Mouse (Mus musculus): ENCODE results near the gene Mrpl18. TPM values are rescaled to one million over a fixed set of nuclear protein-coding genes. Genes with fewer than 3 reads are reported as not detected.
"Not testable (repeated sequence)": the region's sequence is repeated elsewhere in the genome, so short reads cannot be mapped to it uniquely, and the experiment has no call there.

Gene Mrpl18
- polyA plus RNA-seq, 1 experiment from 2014 or later = 138 TPM

DNA sequence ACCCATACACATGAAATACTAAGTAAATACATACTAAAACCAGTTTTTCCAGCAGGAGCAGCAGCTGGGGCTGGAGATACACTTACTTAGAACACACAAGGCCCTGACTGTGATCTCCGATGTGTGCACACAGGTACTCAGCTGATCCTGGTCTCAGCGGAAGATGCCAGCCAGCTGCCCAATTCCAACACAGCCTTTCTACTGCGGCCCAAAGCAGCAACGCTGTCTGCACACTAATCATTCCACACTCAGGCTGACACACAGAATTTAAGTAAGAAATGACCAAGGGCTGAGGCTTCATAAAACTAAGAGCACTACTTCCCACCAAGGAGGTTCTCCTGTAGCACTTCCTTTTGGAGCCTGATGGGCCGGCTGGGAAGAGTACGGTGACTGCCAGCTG lies 13.9 kb downstream of the Mrpl18 start:
- Histone ChIP-seq H3K36me3 (replicated peaks; ENCODE audit: control insufficient read depth, insufficient read depth) (peaks cover 29% of the 10 kb centered on the region), H3K4me3 (replicated peaks; ENCODE audit: low read length) (no peak overlapping the region), H3K27me3 (ENCODE audit: control insufficient read depth, insufficient read depth, low read length) (no peaks in the 10 kb centered on the region), H3K9me3 (ENCODE audit: control insufficient read depth, low read length) (no peaks in the 10 kb centered on the region), H3K4me1 (replicated peaks; ENCODE audit: control insufficient read depth, insufficient read depth, low read length) (no peaks in the 10 kb centered on the region), H3K9ac (no peak overlapping the region), H3K27ac (no peak overlapping the region), H3K4me2 (replicated peaks) (no peak overlapping the region)
- ATAC-seq (ENCODE audit: low FRiP score) = no peak
- 94% methylated on average over 6 of the region's 6 CpGs for WGBS
- no peak for DNase-seq (ENCODE audit: low spot score)

DNA sequence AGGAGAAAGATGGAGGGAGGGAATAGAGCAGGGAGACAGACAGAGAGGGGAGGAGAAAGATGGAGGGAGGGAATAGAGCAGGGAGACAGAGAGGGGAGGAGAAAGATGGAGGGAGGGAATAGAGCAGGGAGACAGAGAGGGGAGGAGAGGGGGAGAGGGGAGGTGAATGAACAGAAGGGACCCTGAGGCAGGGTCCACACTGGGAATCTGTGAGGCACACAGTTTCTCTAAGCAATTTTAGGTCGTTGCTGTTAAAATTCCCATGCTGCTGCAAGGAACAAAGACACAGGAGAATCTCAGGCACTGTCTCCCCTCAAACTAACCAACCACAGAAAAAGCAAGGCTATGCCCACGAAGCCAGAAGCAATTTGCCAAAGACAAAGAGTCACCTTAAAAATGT lies 17.5 kb downstream of the Mrpl18 start:
- H3K4me3 ChIP-seq (replicated peaks; ENCODE audit: low read length); H3K4me2 ChIP-seq (replicated peaks); H3K4me1 ChIP-seq (replicated peaks; ENCODE audit: control insufficient read depth, insufficient read depth, low read length); ATAC-seq (ENCODE audit: low FRiP score); H3K9me3 ChIP-seq (ENCODE audit: control insufficient read depth, low read length); DNase-seq (ENCODE audit: low spot score); H3K27me3 ChIP-seq (ENCODE audit: control insufficient read depth, insufficient read depth, low read length); H3K9ac ChIP-seq: not testable (repeated sequence)
- Histone ChIP-seq H3K36me3 (replicated peaks; ENCODE audit: control insufficient read depth, insufficient read depth) (peaks cover 25% of the 10 kb centered on the region), H3K27ac (peak overlapping the region; percentile 72; the same call in 1 of the 2 replicates)
- WGBS = 26% methylated on average over 2 of the region's 2 CpGs

DNA sequence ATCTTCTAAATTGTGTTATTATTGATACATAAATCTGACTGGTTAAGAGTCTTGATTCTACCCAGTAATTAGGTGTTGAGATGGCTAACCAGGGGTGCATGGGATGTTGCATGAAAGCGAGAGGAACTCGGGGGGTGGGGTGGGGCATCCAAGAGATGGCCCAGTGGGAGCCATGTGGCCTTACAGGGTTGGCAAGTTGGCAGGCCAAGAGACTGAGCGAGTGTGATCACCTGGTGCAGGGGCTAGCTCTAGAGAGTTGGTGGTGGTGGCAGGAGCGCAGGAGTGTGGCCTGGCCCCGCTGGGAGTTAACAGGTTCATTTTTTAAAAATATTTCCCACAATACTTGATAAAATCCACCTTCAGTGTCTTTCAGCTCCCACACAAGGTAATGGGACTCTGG lies 18.5 kb downstream of the Mrpl18 start:
- WGBS = 84% methylated on average over 5 of the region's 5 CpGs
- Histone ChIP-seq H3K27me3 (ENCODE audit: control insufficient read depth, insufficient read depth, low read length) (no peaks in the 10 kb centered on the region), H3K4me3 (replicated peaks; ENCODE audit: low read length) (no peak overlapping the region), H3K36me3 (replicated peaks; ENCODE audit: control insufficient read depth, insufficient read depth) (peaks cover 24% of the 10 kb centered on the region), H3K9ac (no peak overlapping the region), H3K4me1 (replicated peaks; ENCODE audit: control insufficient read depth, insufficient read depth, low read length) (no peaks in the 10 kb centered on the region), H3K9me3 (ENCODE audit: control insufficient read depth, low read length) (no peaks in the 10 kb centered on the region), H3K27ac (0 out of 2 replicates have a peak overlapping the region, but pooled peaks have one; percentile 16), H3K4me2 (replicated peaks) (no peak overlapping the region)
- ATAC-seq (ENCODE audit: low FRiP score) (no peak), DNase-seq (ENCODE audit: low spot score) (no peak)

DNA sequence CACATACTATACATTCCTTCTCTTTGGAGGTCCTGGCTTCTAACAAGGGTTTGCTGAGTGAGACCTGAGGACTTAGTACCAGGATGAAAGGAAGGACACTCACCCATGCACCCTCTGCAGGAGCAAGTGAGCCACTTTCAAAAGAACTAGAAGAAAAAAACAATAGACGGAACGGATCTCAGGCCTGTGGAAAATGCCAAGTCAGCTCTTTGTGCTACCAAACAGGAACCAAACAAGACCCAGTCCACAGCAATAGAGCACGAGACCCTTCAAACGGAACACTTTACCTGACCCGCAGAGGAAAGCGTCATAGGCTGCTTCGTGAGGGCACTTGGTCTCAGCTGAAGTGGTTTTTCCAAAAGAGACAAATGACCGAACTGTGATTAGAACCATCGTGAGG lies 24.1 kb downstream of the Mrpl18 start:
- H3K9ac ChIP-seq = no peak overlapping the region
- no peaks in the 10 kb centered on the region for H3K9me3 ChIP-seq (ENCODE audit: control insufficient read depth, low read length)
- no peak overlapping the region for H3K27ac ChIP-seq
- DNase-seq (ENCODE audit: low spot score) = no peak
- ATAC-seq (ENCODE audit: low FRiP score) = no peak
- no peaks in the 10 kb centered on the region for H3K4me1 ChIP-seq (replicated peaks; ENCODE audit: control insufficient read depth, insufficient read depth, low read length)
- H3K4me2 ChIP-seq (replicated peaks) = no peak overlapping the region
- H3K4me3 ChIP-seq (replicated peaks; ENCODE audit: low read length) = no peak overlapping the region
- H3K27me3 ChIP-seq (ENCODE audit: control insufficient read depth, insufficient read depth, low read length) = no peaks in the 10 kb centered on the region
- WGBS = 94% methylated on average over 9 of the region's 9 CpGs
- peaks cover 28% of the 10 kb centered on the region for H3K36me3 ChIP-seq (replicated peaks; ENCODE audit: control insufficient read depth, insufficient read depth)

DNA sequence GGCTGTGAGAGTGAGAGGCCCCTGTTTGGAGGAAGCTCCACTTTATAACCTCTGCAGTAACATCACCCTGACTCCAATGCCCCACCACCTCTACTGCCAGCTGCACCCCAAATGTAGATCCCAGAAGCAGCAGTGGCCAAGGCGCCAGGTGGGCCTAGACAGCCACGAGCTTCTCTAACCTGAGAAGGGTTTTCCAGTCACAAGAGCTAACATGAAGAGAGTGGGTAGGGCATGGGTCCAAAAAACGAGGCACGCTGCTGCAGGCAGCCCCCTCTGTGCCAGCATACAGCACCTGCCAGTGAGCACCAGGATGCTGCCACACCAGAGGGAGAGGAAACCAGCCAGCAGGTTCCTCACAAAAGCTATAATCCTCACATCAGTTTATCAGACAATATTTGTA lies 25.1 kb downstream of the Mrpl18 start:
- DNase-seq (ENCODE audit: low spot score) = no peak
- Histone ChIP-seq H3K4me3 (replicated peaks; ENCODE audit: low read length) (no peak overlapping the region), H3K27me3 (ENCODE audit: control insufficient read depth, insufficient read depth, low read length) (no peaks in the 10 kb centered on the region), H3K36me3 (replicated peaks; ENCODE audit: control insufficient read depth, insufficient read depth) (peaks cover 26% of the 10 kb centered on the region), H3K9me3 (ENCODE audit: control insufficient read depth, low read length) (no peaks in the 10 kb centered on the region), H3K4me2 (replicated peaks) (no peak overlapping the region), H3K4me1 (replicated peaks; ENCODE audit: control insufficient read depth, insufficient read depth, low read length) (no peaks in the 10 kb centered on the region), H3K9ac (no peak overlapping the region), H3K27ac (no peak overlapping the region)
- 85% methylated on average over 4 of the region's 4 CpGs for WGBS
- ATAC-seq (ENCODE audit: low FRiP score) = no peak

DNA sequence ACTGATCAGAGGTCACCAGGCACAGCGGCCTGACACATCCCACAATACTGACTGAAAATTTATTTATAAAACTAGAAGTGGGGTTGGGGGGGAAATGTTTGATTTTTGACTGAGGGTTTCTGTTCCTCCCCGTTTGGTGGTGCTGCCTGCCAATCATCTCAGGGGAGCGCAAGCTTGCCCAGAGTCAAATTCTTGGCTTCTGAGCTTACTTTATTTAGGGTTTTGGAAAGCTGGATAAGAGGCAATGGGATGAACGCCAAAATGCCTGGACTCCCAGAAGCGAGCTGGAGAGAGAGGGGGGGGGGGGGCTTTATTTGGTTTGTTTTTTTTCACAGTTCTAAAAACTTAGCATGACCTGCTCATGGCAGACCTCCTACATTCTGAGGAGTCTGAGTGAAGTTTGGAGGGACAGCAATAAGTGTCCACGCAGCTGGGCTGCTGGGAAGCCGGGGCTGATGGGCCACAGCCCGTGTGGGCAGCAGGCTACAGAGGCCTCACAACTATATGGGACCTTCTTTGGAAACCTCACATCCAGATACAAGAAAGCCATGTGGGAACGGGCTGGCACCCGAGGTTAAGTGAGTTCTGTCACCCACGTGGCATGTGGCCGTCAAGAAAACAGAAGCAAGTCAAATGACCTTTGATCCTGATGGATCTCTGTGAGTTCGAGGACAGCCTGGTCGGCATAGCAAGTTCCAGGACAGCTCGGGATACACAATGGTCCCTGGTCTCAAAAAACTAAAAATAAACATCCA lies 28.9 kb downstream of the Mrpl18 start:
- H3K27me3 ChIP-seq (ENCODE audit: control insufficient read depth, insufficient read depth, low read length) = no peaks in the 10 kb centered on the region
- H3K27ac ChIP-seq = no peak overlapping the region
- DNase-seq (ENCODE audit: low spot score) = no peak
- no peak for ATAC-seq (ENCODE audit: low FRiP score)
- H3K36me3 ChIP-seq (replicated peaks; ENCODE audit: control insufficient read depth, insufficient read depth) = peaks cover 22% of the 10 kb centered on the region
- WGBS = 79% methylated on average over 15 of the region's 15 CpGs
- H3K4me2 ChIP-seq (replicated peaks) = no peak overlapping the region
- H3K4me3 ChIP-seq (replicated peaks; ENCODE audit: low read length) = no peak overlapping the region
- H3K9ac ChIP-seq = no peak overlapping the region
- no peaks in the 10 kb centered on the region for H3K9me3 ChIP-seq (ENCODE audit: control insufficient read depth, low read length)
- H3K4me1 ChIP-seq (replicated peaks; ENCODE audit: control insufficient read depth, insufficient read depth, low read length) = no peaks in the 10 kb centered on the region

DNA sequence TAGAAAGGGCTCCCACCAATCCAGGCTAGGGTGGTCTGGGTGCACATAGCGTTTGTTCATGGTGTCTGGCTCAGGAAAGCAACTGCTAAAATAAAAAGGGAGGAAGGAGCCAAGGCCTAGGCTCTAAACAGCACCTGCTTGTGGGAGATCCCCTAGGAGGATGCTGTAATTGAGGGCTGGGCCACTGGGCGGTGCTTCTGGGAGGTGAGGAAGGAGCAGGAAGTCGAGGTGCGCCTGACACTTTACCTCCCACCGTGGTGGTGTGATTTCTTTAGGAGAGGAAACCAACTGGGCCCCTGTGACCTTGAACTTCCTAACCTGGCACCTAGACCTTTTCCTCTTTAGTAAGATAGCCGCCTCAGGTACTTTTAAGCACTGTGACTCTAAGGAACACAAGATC lies 29.5 kb downstream of the Mrpl18 start:
- H3K4me2 ChIP-seq (replicated peaks) = no peak overlapping the region
- no peaks in the 10 kb centered on the region for H3K9me3 ChIP-seq (ENCODE audit: control insufficient read depth, low read length)
- peaks cover 22% of the 10 kb centered on the region for H3K36me3 ChIP-seq (replicated peaks; ENCODE audit: control insufficient read depth, insufficient read depth)
- 45% methylated on average over 6 of the region's 6 CpGs for WGBS
- no peaks in the 10 kb centered on the region for H3K4me1 ChIP-seq (replicated peaks; ENCODE audit: control insufficient read depth, insufficient read depth, low read length)
- no peak overlapping the region for H3K27ac ChIP-seq
- DNase-seq (ENCODE audit: low spot score) = no peak
- no peaks in the 10 kb centered on the region for H3K27me3 ChIP-seq (ENCODE audit: control insufficient read depth, insufficient read depth, low read length)
- no peak overlapping the region for H3K9ac ChIP-seq
- no peak overlapping the region for H3K4me3 ChIP-seq (replicated peaks; ENCODE audit: low read length)
- no peak for ATAC-seq (ENCODE audit: low FRiP score)

DNA sequence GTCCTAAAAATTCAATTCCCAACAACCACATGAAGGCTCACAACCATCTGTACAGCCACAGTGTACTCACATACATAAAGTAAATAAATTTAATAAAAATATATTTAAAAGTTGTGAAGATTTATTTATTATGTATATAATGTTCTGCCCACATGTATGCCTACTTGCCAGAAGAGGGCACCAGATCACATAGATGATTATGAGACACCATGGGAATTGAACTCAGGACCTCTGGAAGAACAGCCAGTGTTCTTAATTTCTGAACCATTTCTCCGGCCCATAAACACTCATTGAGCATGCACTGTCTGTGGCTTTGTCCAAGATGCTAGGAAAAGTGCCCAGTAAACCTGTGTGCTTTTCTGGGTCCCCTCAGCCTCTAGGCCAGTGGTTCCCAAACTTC lies 34.9 kb downstream of the Mrpl18 start:
- ATAC-seq (ENCODE audit: low FRiP score) (no peak), DNase-seq (ENCODE audit: low spot score) (no peak)
- Histone ChIP-seq H3K4me3 (replicated peaks; ENCODE audit: low read length) (no peak overlapping the region), H3K9ac (no peak overlapping the region), H3K27ac (no peak overlapping the region), H3K4me1 (replicated peaks; ENCODE audit: control insufficient read depth, insufficient read depth, low read length) (no peaks in the 10 kb centered on the region), H3K4me2 (replicated peaks) (no peak overlapping the region), H3K9me3 (ENCODE audit: control insufficient read depth, low read length) (no peaks in the 10 kb centered on the region), H3K27me3 (ENCODE audit: control insufficient read depth, insufficient read depth, low read length) (no peaks in the 10 kb centered on the region), H3K36me3 (replicated peaks; ENCODE audit: control insufficient read depth, insufficient read depth) (no peaks in the 10 kb centered on the region)
- WGBS = 89% methylated on average over 1 of the region's 1 CpGs

DNA sequence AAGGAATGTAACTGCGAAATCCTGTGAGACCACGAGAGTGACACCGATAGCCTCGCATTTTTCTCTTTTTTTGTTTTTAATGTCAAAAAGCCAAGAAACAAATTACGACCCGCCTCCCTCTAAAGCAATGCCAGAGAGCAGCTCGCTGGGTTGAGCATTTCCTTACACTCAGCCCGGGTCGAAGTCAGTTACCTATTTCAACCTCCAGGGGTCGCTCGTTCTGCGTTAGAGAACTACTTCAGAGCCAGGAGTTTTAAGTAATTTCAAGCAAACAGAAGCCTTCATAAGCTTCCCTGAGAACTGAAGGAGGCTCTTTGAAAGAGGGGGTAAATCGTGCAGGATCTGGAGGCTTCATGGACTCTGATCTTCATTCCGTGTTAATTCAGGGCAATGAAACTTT lies 36.0 kb downstream of the Mrpl18 start:
- Histone ChIP-seq H3K4me3 (replicated peaks; ENCODE audit: low read length) (no peak overlapping the region), H3K27me3 (ENCODE audit: control insufficient read depth, insufficient read depth, low read length) (no peaks in the 10 kb centered on the region), H3K4me2 (replicated peaks) (peak overlapping the region; percentile 36), H3K9me3 (ENCODE audit: control insufficient read depth, low read length) (no peaks in the 10 kb centered on the region), H3K27ac (no peak overlapping the region), H3K36me3 (replicated peaks; ENCODE audit: control insufficient read depth, insufficient read depth) (no peaks in the 10 kb centered on the region), H3K4me1 (replicated peaks; ENCODE audit: control insufficient read depth, insufficient read depth, low read length) (no peaks in the 10 kb centered on the region), H3K9ac (no peak overlapping the region)
- ATAC-seq (ENCODE audit: low FRiP score) = no peak
- 3% methylated on average over 14 of the region's 14 CpGs for WGBS
- peak; percentile 89 for DNase-seq (ENCODE audit: low spot score)

DNA sequence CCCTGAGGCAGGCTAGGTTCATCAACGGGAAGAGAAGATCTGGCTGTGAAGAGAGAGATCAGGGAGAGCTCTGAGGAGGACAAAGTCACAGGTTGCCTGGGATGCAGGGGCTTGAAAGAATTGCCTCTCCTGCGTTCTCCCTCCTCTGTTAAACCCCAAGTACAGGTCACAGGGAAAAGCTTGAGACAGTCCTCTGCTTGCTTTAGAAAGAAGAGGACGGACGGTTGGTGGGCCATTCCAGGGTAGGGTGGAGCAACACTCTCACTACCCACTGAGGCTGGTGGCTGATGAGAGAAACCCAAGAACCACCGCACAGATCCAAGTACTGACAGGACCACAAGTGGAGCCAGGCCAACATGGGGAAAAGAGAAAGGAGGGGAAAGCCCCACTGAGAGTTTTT lies 40.4 kb downstream of the Mrpl18 start, which contains the start of gene Mrgprh:
Mrgprh (plus strand) TSS at position 301 of the 400 bp plus-strand sequence.
- no peak for ATAC-seq (ENCODE audit: low FRiP score)

More for the DNA sequence above, 40.4 kb downstream of the Mrpl18 start, which contains the start of gene Mrgprh:
- WGBS = 88% methylated on average over 5 of the region's 5 CpGs
- Histone ChIP-seq H3K27me3 (ENCODE audit: control insufficient read depth, insufficient read depth, low read length) (no peaks in the 10 kb centered on the region), H3K36me3 (replicated peaks; ENCODE audit: control insufficient read depth, insufficient read depth) (no peaks in the 10 kb centered on the region), H3K4me3 (replicated peaks; ENCODE audit: low read length) (no peak within 1 kb of the TSS), H3K4me2 (replicated peaks) (no peak within 1 kb of the TSS), H3K9me3 (ENCODE audit: control insufficient read depth, low read length) (no peaks in the 10 kb centered on the region), H3K4me1 (replicated peaks; ENCODE audit: control insufficient read depth, insufficient read depth, low read length) (no peaks in the 10 kb centered on the region), H3K9ac (no peak within 1 kb of the TSS), H3K27ac (no peak within 1 kb of the TSS)
- no peak for DNase-seq (ENCODE audit: low spot score)

All from hindbrain, embryonic 14.5 days (tissue).